Mouse (Mus musculus) stomach, postnatal 0 days (tissue): ENCODE measurements around the gene Gm21903.

Source experiments
- CTCF ChIP-seq: IDR thresholded peaks from 2 replicates; pipeline ENCODE4 v1.5.1; 2016; ENCODE audit warnings: antibody characterized with exemption, low read depth, mild to moderate bottlenecking, moderate library complexity
- EP300 ChIP-seq: optimal IDR thresholded peaks from 2 replicates; pipeline ENCODE3; 2016; ENCODE audit warnings: antibody characterized with exemption

GRCm38 (mm10) chr17:39010675-39011638 lies 32.2 kb downstream of the Gm21903 start:
- no peak for TF ChIP-seq CTCF
- no peak for TF ChIP-seq EP300
